Mouse (Mus musculus) midbrain, embryonic 14.5 days (tissue): ENCODE results near the gene Ncoa6. TPM values are rescaled to one million over a fixed set of nuclear protein-coding genes. Genes with fewer than 3 reads are reported as not detected.

Experiments used
- ATAC-seq: fragments of 200-750 bp; cut with Nextera tagmentation; 2 replicates; pipeline ENCODE4 v1.8.0; 2017; ENCODE audit warnings: moderate number of reproducible peaks, moderate library complexity; ENCODE audit not compliant: low FRiP score, low TSS enrichment
- DNase-seq: peaks from one replicate; pipeline ENCODE4 v3.0.0-alpha.2; 2015
- H3K27ac ChIP-seq: fragments of 300-500 bp; sonication (generic); replicated peaks from 2 replicates; pipeline ENCODE4 v1.5.1; 2014; ENCODE audit warnings: mild to moderate bottlenecking, low read depth, low read length, moderate library complexity
- H3K27me3 ChIP-seq: fragments of 300-500 bp; sonication (generic); 2 replicates; pipeline ENCODE4 v1.6.1; 2014; ENCODE audit warnings: low read length, control low read depth, mixed read lengths; ENCODE audit not compliant: control insufficient read depth, insufficient read depth
- H3K36me3 ChIP-seq: fragments of 300-500 bp; sonication (generic); 2 replicates; pipeline ENCODE4 v1.6.1; 2014; ENCODE audit warnings: low read length, control low read depth; ENCODE audit not compliant: control insufficient read depth, insufficient read depth
- H3K4me1 ChIP-seq: fragments of 300-500 bp; sonication (generic); 2 replicates; pipeline ENCODE4 v1.6.1; 2014; ENCODE audit warnings: mild to moderate bottlenecking, antibody characterized with exemption, low read length, control low read depth; ENCODE audit not compliant: control insufficient read depth, insufficient read depth
- H3K4me2 ChIP-seq: fragments of 300-500 bp; sonication (generic); 2 replicates; pipeline ENCODE4 v1.6.1; 2014; ENCODE audit warnings: mild to moderate bottlenecking, low read length, moderate library complexity
- H3K4me3 ChIP-seq: fragments of 300-500 bp; sonication (generic); replicated peaks from 2 replicates; pipeline ENCODE4 v1.5.1; 2014; ENCODE audit warnings: low read depth, low read length
- H3K9ac ChIP-seq: fragments of 300-500 bp; sonication (generic); replicated peaks from 2 replicates; pipeline ENCODE4 v1.6.1; 2014; ENCODE audit warnings: mild to moderate bottlenecking, low read length, moderate library complexity
- H3K9me3 ChIP-seq: fragments of 300-500 bp; sonication (generic); 2 replicates; pipeline ENCODE4 v1.6.1; 2016; ENCODE audit warnings: low read length, control low read depth, mixed read lengths; ENCODE audit not compliant: control insufficient read depth
- WGBS: fragments of 180-500 bp; shearing (Covaris S2); extraction: QIAGEN DNeasy Blood & Tissue Kit; methylation state at CpG from one replicate; pipeline ENCODE4 v1.1.7; 2014; 5-methylcytosine and 5-hydroxymethylcytosine counted together
- microRNA counts: library from miRNA; unstranded; fragments of <30 nt; microRNA quantifications from one replicate; lab custom pipeline; 2016
- microRNA-seq: library from miRNA; unstranded; fragments of <30 nt; microRNA quantifications from one replicate; pipeline ENCODE4, GENCODE M21; 2016
- polyA plus RNA-seq: library from polyadenylated mRNA; unstranded; fragments of >200 nt; fragmentation: Nextera tagmentation; extraction: Ambion mirVana; gene quantifications from 2 replicates; pipeline ENCODE4 v1.2.1, GENCODE M21; 2014

Gene Ncoa6
- polyA plus RNA-seq, 1 experiment from 2014 or later, result 41.5 TPM

GRCm38 (mm10) chr2:155369333-155369883 is 104.3 kb downstream of the Ncoa6 start:
- no peaks in the 10 kb centered on the region for H3K9me3 ChIP-seq
- no peaks in the 10 kb centered on the region for H3K4me1 ChIP-seq
- H3K27me3 ChIP-seq, result no peaks in the 10 kb centered on the region
- no peak overlapping the region for H3K4me2 ChIP-seq
- no peak overlapping the region for H3K27ac ChIP-seq
- DNase-seq (peak; percentile 25), ATAC-seq (no peak)
- no peak overlapping the region for H3K9ac ChIP-seq
- WGBS, result 69% methylated on average over 7 of the region's 7 CpGs
- no peaks in the 10 kb centered on the region for H3K36me3 ChIP-seq
- no peak overlapping the region for H3K4me3 ChIP-seq

GRCm38 (mm10) chr2:155367635-155368284 is 105.9 kb downstream of the Ncoa6 start:
- Histone ChIP-seq H3K4me2 (no peak overlapping the region), H3K4me3 (no peak overlapping the region), H3K27me3 (no peaks in the 10 kb centered on the region), H3K9me3 (no peaks in the 10 kb centered on the region), H3K27ac (no peak overlapping the region), H3K36me3 (no peaks in the 10 kb centered on the region), H3K9ac (no peak overlapping the region), H3K4me1 (no peaks in the 10 kb centered on the region)
- WGBS, result 86% methylated on average over 7 of the region's 7 CpGs
- no peak for ATAC-seq
- no peak for DNase-seq

- H3K27me3 ChIP-seq, result no peaks in the 10 kb centered on the region
- no peaks in the 10 kb centered on the region for H3K9me3 ChIP-seq
- no peaks in the 10 kb centered on the region for H3K36me3 ChIP-seq
- H3K4me3 ChIP-seq, result peak overlapping the region; percentile 74
- DNase-seq (peak; percentile 60), ATAC-seq (peak; percentile 48)
- H3K9ac ChIP-seq, result peak overlapping the region; percentile 44
- H3K4me2 ChIP-seq, result peak overlapping the region; percentile 59
- 0 out of 2 replicates have a peak, but pooled peaks cover 8% of the 10 kb centered on the region for H3K4me1 ChIP-seq
- WGBS, result 35% methylated on average over 14 of the region's 14 CpGs
- H3K27ac ChIP-seq, result peak overlapping the region; percentile 20
These were observed 115.9 kb downstream of the Ncoa6 start for GRCm38 (mm10) chr2:155357686-155358399.

GRCm38 (mm10) chr2:155356971-155357591 is 116.6 kb downstream of the Ncoa6 start, which contains the start of gene Pigu:
Gene Pigu, minus strand, starts transcription at chr2:155357430.
- Histone ChIP-seq H3K4me2 (peak within 1 kb of the TSS; percentile 78), H3K4me1 (0 out of 2 replicates have a peak, but pooled peaks cover 8% of the 10 kb centered on the region), H3K27me3 (no peaks in the 10 kb centered on the region), H3K36me3 (no peaks in the 10 kb centered on the region), H3K9ac (peak within 1 kb of the TSS; percentile 62), H3K4me3 (peak within 1 kb of the TSS; percentile 74), H3K27ac (peak within 1 kb of the TSS; percentile 77), H3K9me3 (no peaks in the 10 kb centered on the region)
- ATAC-seq (peak; percentile 99), DNase-seq (peak; percentile 98)
- under 1% methylated on average over 38 of the region's 38 CpGs for WGBS

- Histone ChIP-seq H3K4me1 (0 out of 2 replicates have a peak, but pooled peaks cover 8% of the 10 kb centered on the region), H3K27me3 (no peaks in the 10 kb centered on the region), H3K9me3 (no peaks in the 10 kb centered on the region), H3K9ac (no peak overlapping the region), H3K4me3 (no peak overlapping the region), H3K36me3 (no peaks in the 10 kb centered on the region), H3K4me2 (no peak overlapping the region), H3K27ac (no peak overlapping the region)
- 94% methylated on average over 3 of the region's 3 CpGs for WGBS
- ATAC-seq, result no peak
- no peak for DNase-seq
These were observed 119.3 kb downstream of the Ncoa6 start for GRCm38 (mm10) chr2:155354402-155354801.

- H3K27ac ChIP-seq, result no peak overlapping the region
- no peak overlapping the region for H3K4me2 ChIP-seq
- no peaks in the 10 kb centered on the region for H3K9me3 ChIP-seq
- no peak overlapping the region for H3K4me3 ChIP-seq
- no peaks in the 10 kb centered on the region for H3K4me1 ChIP-seq
- 81% methylated on average over 1 of the region's 1 CpGs for WGBS
- no peak for ATAC-seq
- H3K27me3 ChIP-seq, result no peaks in the 10 kb centered on the region
- no peak for DNase-seq
- H3K36me3 ChIP-seq, result peaks cover 13% of the 10 kb centered on the region
- H3K9ac ChIP-seq, result no peak overlapping the region
These were observed 127.0 kb downstream of the Ncoa6 start for GRCm38 (mm10) chr2:155346670-155347069.

MicroRNAs encoded within 50 kb of the gene (microRNA counts, 519-probe panel; counts per million panel counts)
- not detected for microRNA mmu-miR-695 (lab: Ali Mortazavi, UCI)

Small RNA genes lying within 50 kb of the gene (microRNA-seq; reads per million reads assigned to microRNA genes)
- not detected for gene Mir695

Other genes with a start within 250 kb of the Ncoa6 start
- 698 and 838 TPM in 2 replicates for gene Dynlrb1, start 237.4 kb downstream of the Ncoa6 start, polyA plus RNA-seq
- gene Map1lc3a, start 197.6 kb downstream of the Ncoa6 start, polyA plus RNA-seq, result 435 and 604 TPM in 2 replicates
- gene Pigu, start 116.5 kb downstream of the Ncoa6 start, polyA plus RNA-seq, result 63.5 and 65.8 TPM in 2 replicates
- 82.5 and 98.6 TPM in 2 replicates for gene Trp53inp2, start 92.8 kb downstream of the Ncoa6 start, polyA plus RNA-seq
- gene Acss2, start 44.1 kb upstream of the Ncoa6 start, polyA plus RNA-seq, result 22.4 and 25.7 TPM in 2 replicates
- 41.1 and 43.2 TPM in 2 replicates for gene Ggt7, start 44.3 kb upstream of the Ncoa6 start, polyA plus RNA-seq
- gene Gss, start 118.9 kb upstream of the Ncoa6 start, polyA plus RNA-seq, result 14.8 and 15.2 TPM in 2 replicates
- gene Myh7b, start 137.3 kb upstream of the Ncoa6 start, polyA plus RNA-seq, result 0.64 and 0.77 TPM in 2 replicates
- 154 and 171 TPM in 2 replicates for gene Trpc4ap, start 218.5 kb upstream of the Ncoa6 start, polyA plus RNA-seq